Mouse (Mus musculus): ENCODE results near the gene Slc30a6. TPM values are rescaled to one million over a fixed set of nuclear protein-coding genes. Genes with fewer than 3 reads are reported as not detected.
"Not testable (repeated sequence)": the region's sequence is repeated elsewhere in the genome, so short reads cannot be mapped to it uniquely, and the experiment has no call there.

Gene Slc30a6
- total and polyA plus RNA-seq, 3 experiments: 1.2 to 50.7 (median 15.4) TPM

- 0 out of 2 replicates have a peak, but pooled peaks cover under 1% of the 10 kb centered on the region for H3K4me1 ChIP-seq (ENCODE audit: insufficient read depth, low read depth, low read length)
- H3K27me3 ChIP-seq (ENCODE audit: insufficient read depth, low read length): 0 out of 2 replicates have a peak, but pooled peaks cover 2% of the 10 kb centered on the region
- ATAC-seq (ENCODE audit: extremely low read depth, insufficient number of reproducible peaks, low FRiP score, poor library complexity, severe bottlenecking) (no peak), DNase-seq (ENCODE audit: low spot score) (no peak)
- TF ChIP-seq POLR2AphosphoS5 (IDR thresholded peaks at IDR 0.05; ENCODE audit: insufficient replicate concordance, low read depth, low read length) (no peak), GATA2 (IDR thresholded peaks at IDR 0.05; ENCODE audit: borderline replicate concordance, low read depth, low read length) (no peak), CTCF (IDR thresholded peaks at IDR 0.05; ENCODE audit: low read depth, low read length) (no peak), TAL1 (conservative IDR thresholded peaks at IDR 0.05; ENCODE audit: low read depth, low read length) (no peak), GATA1 (IDR thresholded peaks at IDR 0.05; ENCODE audit: borderline replicate concordance, low read length) (no peak)
- no peaks in the 10 kb centered on the region for H3K9me3 ChIP-seq (replicated peaks)
- no peak overlapping the region for H3K4me3 ChIP-seq (ENCODE audit: low read depth, low read length)
- H3K36me3 ChIP-seq (replicated peaks): no peaks in the 10 kb centered on the region
Measured at GRCm38 (mm10) chr17:74463510-74463909, 68.1 kb downstream of the Slc30a6 start.

DNA sequence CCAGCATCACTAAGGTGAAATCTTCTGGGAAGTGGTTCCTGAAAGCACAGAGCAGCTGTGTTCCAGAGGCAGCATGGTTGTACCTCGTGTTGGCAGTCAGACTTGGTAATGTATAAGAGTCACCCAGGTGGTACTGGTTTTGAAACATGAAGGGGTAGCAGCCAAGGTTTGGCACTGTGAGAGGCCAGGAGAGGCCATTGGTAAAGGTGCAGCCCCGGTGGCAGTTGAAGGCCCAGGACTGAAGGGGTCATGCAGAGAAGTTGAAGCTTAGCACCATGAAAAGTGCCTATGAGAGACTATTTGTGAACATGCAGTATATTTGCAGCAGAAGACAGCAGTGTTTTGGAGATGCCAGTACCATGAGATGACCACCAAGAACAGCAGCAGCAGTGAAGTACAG is 72.6 kb downstream of the Slc30a6 start:
- not testable (repeated sequence) for H3K9me3 ChIP-seq (replicated peaks); ATAC-seq (ENCODE audit: extremely low read depth, insufficient number of reproducible peaks, low FRiP score, poor library complexity, severe bottlenecking); H3K27me3 ChIP-seq (ENCODE audit: insufficient read depth, low read length); H3K4me1 ChIP-seq (ENCODE audit: insufficient read depth, low read depth, low read length); DNase-seq (ENCODE audit: low spot score); H3K4me3 ChIP-seq (ENCODE audit: low read depth, low read length); H3K36me3 ChIP-seq (replicated peaks)

DNA sequence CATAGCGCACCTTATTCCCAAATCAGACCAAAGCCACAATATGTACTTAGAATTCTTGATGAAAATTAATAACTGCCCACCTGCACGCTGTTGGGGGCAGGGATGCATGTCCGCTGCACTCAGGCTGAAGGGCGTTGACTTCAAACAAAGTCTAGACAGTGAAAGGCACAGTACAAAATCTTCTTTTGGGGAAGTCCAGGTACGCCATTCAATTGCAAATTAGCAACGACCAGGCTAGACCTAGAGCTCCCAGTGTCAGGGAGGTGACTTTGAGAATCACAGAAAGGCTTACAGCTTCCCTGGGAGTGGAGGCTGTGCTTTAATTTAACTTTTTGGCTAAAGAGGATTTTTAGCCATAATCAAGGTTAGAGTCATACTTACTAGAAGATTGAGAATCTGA is 74.7 kb downstream of the Slc30a6 start:
- H3K4me1 ChIP-seq (ENCODE audit: insufficient read depth, low read depth, low read length); H3K9me3 ChIP-seq (replicated peaks); DNase-seq (ENCODE audit: low spot score); H3K36me3 ChIP-seq (replicated peaks); ATAC-seq (ENCODE audit: extremely low read depth, insufficient number of reproducible peaks, low FRiP score, poor library complexity, severe bottlenecking); H3K4me3 ChIP-seq (ENCODE audit: low read depth, low read length); H3K27me3 ChIP-seq (ENCODE audit: insufficient read depth, low read length): not testable (repeated sequence)

Other genes starting within 250 kb of the Slc30a6 start
- 88.7 and 110 TPM in 2 replicates for gene Memo1, start 100.1 kb upstream of the Slc30a6 start, total RNA-seq (2014; fragmentation: Nextera tagmentation)
- 194 and 216 TPM in 2 replicates for gene Memo1, start 100.1 kb upstream of the Slc30a6 start, total RNA-seq (2017)
- 61.6 and 76.8 TPM in 2 replicates for gene Memo1, start 100.1 kb upstream of the Slc30a6 start, polyA plus RNA-seq (2012)
- gene Dpy30, start 71.7 kb upstream of the Slc30a6 start, total RNA-seq (2014; fragmentation: Nextera tagmentation): 92.3 and 106 TPM in 2 replicates
- gene Dpy30, start 71.7 kb upstream of the Slc30a6 start, total RNA-seq (2017): 128 and 130 TPM in 2 replicates
- gene Dpy30, start 71.7 kb upstream of the Slc30a6 start, polyA plus RNA-seq (2012): 67.8 and 76.2 TPM in 2 replicates
- 31.2 and 31.6 TPM in 2 replicates for gene Spast, start 56.6 kb upstream of the Slc30a6 start, total RNA-seq (2014; fragmentation: Nextera tagmentation)
- gene Spast, start 56.6 kb upstream of the Slc30a6 start, total RNA-seq (2017): 33.9 and 41.2 TPM in 2 replicates
- 7.9 and 10.4 TPM in 2 replicates for gene Spast, start 56.6 kb upstream of the Slc30a6 start, polyA plus RNA-seq (2012)
- gene Nlrc4, start 63.5 kb downstream of the Slc30a6 start, total RNA-seq (2014; fragmentation: Nextera tagmentation): 0.45 and 0.92 TPM in 2 replicates
- gene Nlrc4, start 63.5 kb downstream of the Slc30a6 start, total RNA-seq (2017): 0.93 and 1.3 TPM in 2 replicates
- 0.03 TPM in 1 of 2 replicates, not detected in the other for gene Nlrc4, start 63.5 kb downstream of the Slc30a6 start, polyA plus RNA-seq (2012)
- 40.2 and 40.5 TPM in 2 replicates for gene Yipf4, start 93.9 kb downstream of the Slc30a6 start, total RNA-seq (2014; fragmentation: Nextera tagmentation)
- gene Yipf4, start 93.9 kb downstream of the Slc30a6 start, total RNA-seq (2017): 32.9 and 49.6 TPM in 2 replicates
- gene Yipf4, start 93.9 kb downstream of the Slc30a6 start, polyA plus RNA-seq (2012): 9.7 and 17.1 TPM in 2 replicates
- gene Birc6, start 132.7 kb downstream of the Slc30a6 start, total RNA-seq (2014; fragmentation: Nextera tagmentation): 266 and 279 TPM in 2 replicates
- gene Birc6, start 132.7 kb downstream of the Slc30a6 start, total RNA-seq (2017): 133 and 151 TPM in 2 replicates
- gene Birc6, start 132.7 kb downstream of the Slc30a6 start, polyA plus RNA-seq (2012): 25.0 and 33.4 TPM in 2 replicates